Mouse (Mus musculus) E14TG2a.4 (cell line): ENCODE measurements around the gene Klf3.
A peak's percentile ranks its signal among the peaks of the same experiment; 100 is the strongest.

Experiments
- H3K27me3 ChIP-seq: 2 replicates; pipeline ENCODE4 v1.6.1; 2014; ENCODE audit warnings: low read length, control low read depth; ENCODE audit not compliant: insufficient read depth
- H3K36me3 ChIP-seq: 2 replicates; pipeline ENCODE4 v1.6.1; 2014; ENCODE audit warnings: low read length, control low read depth; ENCODE audit not compliant: insufficient read depth
- H3K4me1 ChIP-seq: replicated peaks from 2 replicates; pipeline ENCODE4 v1.6.1; 2014; ENCODE audit warnings: low read depth, low read length, control low read depth
- H3K4me3 ChIP-seq: replicated peaks from 2 replicates; pipeline ENCODE4 v1.5.1; 2014; ENCODE audit warnings: mild to moderate bottlenecking, low read length
- H3K9me3 ChIP-seq: 2 replicates; pipeline ENCODE4 v1.6.1; 2014; ENCODE audit warnings: low read length, control low read depth
- CTCF ChIP-seq: conservative IDR thresholded peaks from 2 replicates; pipeline ENCODE4 v1.5.1; 2014; ENCODE audit warnings: low read length
- NANOG ChIP-seq: IDR thresholded peaks from 2 replicates; pipeline ENCODE4 v1.6.1; 2014; ENCODE audit warnings: borderline replicate concordance, low read length, mixed read lengths
- POU5F1 ChIP-seq: IDR thresholded peaks from 2 replicates; pipeline ENCODE4 v1.6.1; 2014; ENCODE audit warnings: low read length, borderline replicate concordance

Gene Klf3

GRCm38 (mm10) chr5:64821294-64821693, 18.1 kb downstream of the Klf3 start:
- H3K9me3 ChIP-seq = peaks cover 3% of the 10 kb centered on the region
- no peaks in the 10 kb centered on the region for H3K27me3 ChIP-seq
- TF ChIP-seq NANOG (no peak), CTCF (no peak), POU5F1 (no peak)
- peaks cover 97% of the 10 kb centered on the region for H3K4me1 ChIP-seq
- H3K36me3 ChIP-seq = peaks cover 97% of the 10 kb centered on the region
- peak overlapping the region; percentile 37 for H3K4me3 ChIP-seq

- Histone ChIP-seq H3K4me1 (peaks cover 96% of the 10 kb centered on the region), H3K36me3 (peaks cover 97% of the 10 kb centered on the region), H3K4me3 (peak overlapping the region; percentile 37; the same call in 1 of the 2 replicates), H3K27me3 (no peaks in the 10 kb centered on the region), H3K9me3 (peaks cover 3% of the 10 kb centered on the region)
- TF ChIP-seq NANOG (no peak), CTCF (no peak), POU5F1 (no peak)
Measured at GRCm38 (mm10) chr5:64821964-64822363, 18.8 kb downstream of the Klf3 start.

GRCm38 (mm10) chr5:64823431-64823830, 20.2 kb downstream of the Klf3 start:
- Histone ChIP-seq H3K9me3 (peaks cover 3% of the 10 kb centered on the region), H3K36me3 (peaks cover 97% of the 10 kb centered on the region), H3K27me3 (no peaks in the 10 kb centered on the region), H3K4me3 (no peak overlapping the region), H3K4me1 (peaks cover 93% of the 10 kb centered on the region)
- TF ChIP-seq NANOG (no peak), CTCF (no peak), POU5F1 (no peak)

GRCm38 (mm10) chr5:64824765-64825164, 21.6 kb downstream of the Klf3 start:
- TF ChIP-seq POU5F1 (no peak), NANOG (no peak), CTCF (no peak)
- Histone ChIP-seq H3K27me3 (no peaks in the 10 kb centered on the region), H3K36me3 (peaks cover 97% of the 10 kb centered on the region), H3K4me3 (no peak overlapping the region), H3K9me3 (no peaks in the 10 kb centered on the region; the same call in 1 of the 2 replicates), H3K4me1 (peaks cover 91% of the 10 kb centered on the region)

- Histone ChIP-seq H3K4me3 (no peak overlapping the region), H3K27me3 (no peaks in the 10 kb centered on the region), H3K4me1 (peaks cover 91% of the 10 kb centered on the region), H3K9me3 (no peaks in the 10 kb centered on the region; the same call in 1 of the 2 replicates), H3K36me3 (peaks cover 97% of the 10 kb centered on the region)
- TF ChIP-seq POU5F1 = no peak
- no peak for TF ChIP-seq CTCF
Measured at GRCm38 (mm10) chr5:64825496-64825895, 22.3 kb downstream of the Klf3 start.

- H3K4me1 ChIP-seq = peaks cover 87% of the 10 kb centered on the region
- peaks cover 92% of the 10 kb centered on the region for H3K36me3 ChIP-seq
- H3K27me3 ChIP-seq = no peaks in the 10 kb centered on the region
- no peaks in the 10 kb centered on the region for H3K9me3 ChIP-seq
- no peak overlapping the region for H3K4me3 ChIP-seq
- no peak for TF ChIP-seq CTCF
- no peak for TF ChIP-seq NANOG
- no peak for TF ChIP-seq POU5F1
Measured at GRCm38 (mm10) chr5:64827151-64827550, 24.0 kb downstream of the Klf3 start.

- Histone ChIP-seq H3K27me3 (no peaks in the 10 kb centered on the region), H3K4me1 (peaks cover 84% of the 10 kb centered on the region), H3K9me3 (no peaks in the 10 kb centered on the region), H3K4me3 (no peak overlapping the region), H3K36me3 (peaks cover 87% of the 10 kb centered on the region)
- TF ChIP-seq CTCF (no peak), NANOG (no peak), POU5F1 (no peak)
Measured at GRCm38 (mm10) chr5:64828314-64828713, 25.1 kb downstream of the Klf3 start.

GRCm38 (mm10) chr5:64829606-64830005, 26.4 kb downstream of the Klf3 start:
- Histone ChIP-seq H3K36me3 (peaks cover 77% of the 10 kb centered on the region), H3K9me3 (no peaks in the 10 kb centered on the region), H3K4me3 (no peak overlapping the region), H3K27me3 (no peaks in the 10 kb centered on the region), H3K4me1 (peaks cover 76% of the 10 kb centered on the region)
- TF ChIP-seq POU5F1 (no peak), NANOG (no peak), CTCF (no peak)

GRCm38 (mm10) chr5:64830773-64831172, 27.6 kb downstream of the Klf3 start:
- peaks cover 64% of the 10 kb centered on the region for H3K4me1 ChIP-seq
- no peak overlapping the region for H3K4me3 ChIP-seq
- H3K36me3 ChIP-seq = peaks cover 65% of the 10 kb centered on the region
- H3K27me3 ChIP-seq = no peaks in the 10 kb centered on the region
- TF ChIP-seq NANOG = no peak
- TF ChIP-seq CTCF = no peak
- TF ChIP-seq POU5F1 = no peak
- H3K9me3 ChIP-seq = peaks cover 6% of the 10 kb centered on the region; the same call in 1 of the 2 replicates
